Mouse (Mus musculus): ENCODE measurements around the gene Cd4.
"Not testable (repeated sequence)": the region's sequence is repeated elsewhere in the genome, so short reads cannot be mapped to it uniquely, and the experiment has no call there.

The Cd4 gene

DNA sequence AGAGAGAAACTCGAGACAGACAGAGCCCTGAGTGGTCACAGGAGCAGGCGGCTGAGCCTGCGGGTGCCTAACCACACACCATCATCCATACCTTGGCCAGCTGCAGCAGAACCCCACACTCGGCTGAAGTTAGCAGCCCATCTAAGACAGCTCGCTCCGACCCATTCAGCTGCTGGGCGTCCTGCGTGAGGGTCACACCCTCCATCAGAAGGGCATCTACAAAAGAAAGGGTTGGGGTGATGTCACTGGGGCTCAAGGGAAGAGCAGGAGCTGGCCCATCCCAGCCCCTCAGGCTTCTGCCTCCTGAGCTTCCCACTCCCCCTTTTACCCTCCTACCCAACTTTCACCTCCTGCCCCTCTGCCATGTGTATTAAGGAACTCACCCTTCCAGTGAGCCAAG, 37.5 kb downstream of the Cd4 start:
- no peak for DNase-seq (ENCODE audit: low read depth)

- DNase-seq (ENCODE audit: low read depth), result peak; percentile 94
Measured at GRCm38 (mm10) chr6:124847305-124847704, 40.7 kb downstream of the Cd4 start.

DNA sequence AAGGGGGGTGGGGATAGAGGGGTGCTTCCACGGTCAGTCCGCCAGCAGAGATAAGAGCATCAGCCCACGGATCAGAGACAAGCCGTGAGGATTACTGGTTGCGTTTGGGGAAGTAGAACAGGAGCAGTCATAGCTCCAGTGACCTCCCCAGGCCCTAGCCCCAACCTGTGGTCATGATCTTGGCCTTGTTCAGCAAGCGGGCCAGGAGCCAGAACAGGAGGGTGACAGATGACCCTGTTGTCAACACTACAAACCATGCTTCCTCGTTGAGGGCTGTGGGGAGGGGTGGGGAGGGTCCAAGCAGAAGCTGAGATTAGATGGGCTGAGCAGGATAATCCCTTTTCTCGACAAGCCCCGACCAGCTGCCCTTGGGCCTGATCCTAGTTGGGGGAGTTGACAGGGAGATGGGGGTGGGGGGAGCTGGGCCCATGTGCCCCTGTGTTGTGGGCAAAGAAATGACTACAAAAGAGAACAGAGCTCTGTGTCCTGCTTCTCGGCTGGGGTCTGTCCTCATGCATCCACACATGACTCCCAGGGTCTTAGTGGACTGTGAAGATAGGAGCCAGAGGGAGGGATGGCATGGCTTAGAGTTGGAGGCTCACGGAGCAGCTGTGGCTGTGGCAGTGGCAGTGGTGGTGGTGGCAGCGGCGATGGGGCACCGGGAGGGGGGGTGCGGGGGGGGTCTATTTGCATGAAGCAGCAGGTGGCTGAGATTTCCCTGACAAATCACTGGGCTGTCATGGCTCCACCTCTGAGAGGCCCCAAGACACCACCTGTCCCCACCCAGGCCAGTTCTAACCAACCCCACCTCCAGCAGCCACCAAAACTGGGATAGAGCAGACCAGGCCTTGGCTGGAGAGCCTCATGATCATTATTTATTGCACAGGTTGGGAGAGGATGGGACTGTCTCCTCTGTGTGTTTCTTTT, 47.5 kb downstream of the Cd4 start, which contains the start of gene Gnb3:
Gene Gnb3, minus strand, starts transcription at position 35 of the 927 bp plus-strand sequence.
- no peak for DNase-seq (ENCODE audit: low read depth)

GRCm38 (mm10) chr6:124839805-124840204, 48.2 kb downstream of the Cd4 start:
- peak; percentile 16 for DNase-seq (ENCODE audit: low read depth)

GRCm38 (mm10) chr6:124836411-124836810, 51.6 kb downstream of the Cd4 start:
- peak; percentile 55 for DNase-seq (ENCODE audit: low read depth)

DNA sequence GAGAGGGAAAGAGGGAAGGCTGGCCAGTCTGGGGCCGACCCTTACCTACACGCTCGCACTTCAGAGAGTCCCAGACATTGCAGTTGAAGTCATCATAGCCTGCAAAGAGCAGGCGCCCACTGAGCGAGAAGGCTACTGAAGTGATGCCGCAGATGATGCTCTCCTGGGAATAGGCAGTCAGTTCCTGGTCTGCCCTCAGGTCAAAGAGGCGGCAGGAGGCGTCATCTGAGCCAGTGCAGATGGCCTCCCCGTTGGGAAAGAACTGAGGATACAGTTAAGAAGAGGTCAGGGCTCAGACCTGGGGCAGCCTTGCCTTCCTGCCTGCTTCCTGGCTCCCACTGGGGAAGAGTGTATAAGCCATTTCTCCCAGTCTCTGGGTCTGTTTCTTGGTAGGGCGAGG, 52.5 kb downstream of the Cd4 start:
- DNase-seq (ENCODE audit: low read depth), result no peak

DNA sequence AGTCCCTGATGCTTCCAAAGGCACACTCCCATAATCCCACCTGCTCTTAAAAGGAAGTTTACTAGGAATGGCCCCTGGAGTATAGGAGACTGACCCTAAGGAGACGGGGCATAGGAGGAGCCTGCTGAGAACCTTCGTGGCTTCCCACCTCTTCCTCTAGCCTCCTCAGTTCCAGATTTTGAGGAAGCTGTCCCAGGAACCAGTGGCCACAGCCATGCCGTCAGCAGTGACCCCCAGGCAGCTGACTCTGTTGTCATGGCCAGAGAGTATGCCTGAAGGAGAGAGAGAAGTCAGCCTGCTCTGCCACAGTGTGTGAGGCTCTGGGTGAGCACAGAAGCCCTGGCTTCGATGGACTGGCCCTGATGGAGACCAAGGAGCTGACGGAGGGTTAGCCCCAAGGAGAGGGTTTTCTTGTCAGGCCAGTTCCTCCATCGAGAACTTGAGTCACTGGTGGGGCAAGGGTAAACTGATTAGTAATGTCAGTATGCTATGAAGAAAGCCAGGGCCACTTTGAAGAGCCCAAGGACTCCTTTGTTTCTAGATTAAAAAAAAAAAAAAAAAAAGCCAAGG, 53.4 kb downstream of the Cd4 start:
- no peak for DNase-seq (ENCODE audit: low read depth)

DNA sequence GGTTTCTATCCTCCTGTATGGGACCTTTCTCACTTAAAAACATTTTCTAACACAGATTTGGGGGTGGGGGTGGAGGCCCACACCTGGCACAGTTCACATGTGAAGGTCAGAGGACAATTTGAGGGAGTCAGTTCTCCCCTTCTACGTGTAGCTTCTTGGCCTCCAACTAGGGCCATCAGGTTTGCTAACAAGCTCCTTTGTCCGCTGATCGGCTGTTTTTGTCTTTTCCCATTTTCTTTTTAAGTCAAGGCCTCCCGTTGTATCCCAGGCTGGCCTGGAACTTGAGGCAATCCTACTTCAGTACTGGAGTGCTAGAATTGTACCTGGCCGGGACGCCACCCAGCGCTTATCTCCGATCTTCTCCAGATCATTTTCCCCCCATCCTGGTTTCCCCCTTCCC, 56.4 kb downstream of the Cd4 start:
- DNase-seq (ENCODE audit: low read depth), result no peak

- DNase-seq (ENCODE audit: low read depth), result not testable (repeated sequence)
Measured at GRCm38 (mm10) chr6:124831199-124831598, 56.8 kb downstream of the Cd4 start.

GRCm38 (mm10) chr6:124829799-124830700, 58.0 kb downstream of the Cd4 start:
- DNase-seq (ENCODE audit: low read depth), result peak; percentile 96

- peak; percentile 100 for DNase-seq (ENCODE audit: low read depth)
Measured at GRCm38 (mm10) chr6:124828868-124829798, 58.9 kb downstream of the Cd4 start, which contains the start of the genes Usp5 and Cdca3. Gene Usp5, minus strand, starts transcription at chr6:124829484. Gene Cdca3, plus strand, starts transcription at chr6:124829547.

GRCm38 (mm10) chr6:124828101-124828592, 59.9 kb downstream of the Cd4 start:
- peak; percentile 91 for DNase-seq (ENCODE audit: low read depth)

DNA sequence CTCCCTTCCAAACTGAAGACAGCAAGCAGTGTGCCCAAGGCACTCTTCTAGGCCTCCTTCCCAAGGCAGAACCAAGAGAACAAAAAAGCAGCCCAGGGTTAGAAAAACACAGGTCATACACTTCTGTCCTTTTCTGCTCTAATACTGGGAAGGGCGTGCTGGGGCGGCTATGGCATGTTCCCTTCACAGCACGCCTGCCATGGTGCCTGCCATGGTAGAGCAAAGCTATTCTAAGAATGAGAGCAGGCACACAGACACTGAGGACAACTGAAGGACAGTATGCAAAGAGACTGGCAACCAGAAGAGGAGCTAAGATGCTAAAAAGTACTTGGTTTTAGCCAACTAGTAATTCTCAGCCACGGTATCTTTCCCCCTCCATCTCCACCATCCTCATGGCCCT, 66.0 kb downstream of the Cd4 start:
- DNase-seq (ENCODE audit: low read depth), result no peak

GRCm38 (mm10) chr6:124820891-124821290, 67.1 kb downstream of the Cd4 start:
- no peak for DNase-seq (ENCODE audit: low read depth)

DNA sequence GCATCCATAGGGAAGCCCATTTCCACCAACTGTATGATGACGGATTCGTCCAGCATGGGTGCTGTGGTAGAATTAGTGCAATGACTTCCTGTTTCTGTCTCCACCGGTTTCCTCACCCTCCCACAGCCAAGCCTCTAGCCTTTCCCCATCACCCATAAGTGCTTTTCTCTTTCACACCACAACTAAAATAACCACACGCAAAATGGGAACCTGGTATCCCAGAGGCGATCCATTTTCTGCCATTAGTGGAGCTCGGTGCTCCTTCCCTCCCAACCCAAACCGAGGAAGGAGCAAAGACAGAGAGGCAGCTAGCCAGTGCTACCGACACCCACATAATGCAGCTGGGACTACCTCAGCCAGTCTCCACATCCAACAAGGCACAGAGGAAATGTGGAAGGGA, 70.0 kb downstream of the Cd4 start:
- no peak for DNase-seq (ENCODE audit: low read depth)

- DNase-seq (ENCODE audit: low read depth), result no peak
Measured at GRCm38 (mm10) chr6:124817563-124817962, 70.5 kb downstream of the Cd4 start.

- DNase-seq (ENCODE audit: low read depth), result no peak
Measured at GRCm38 (mm10) chr6:124817125-124817524, 70.9 kb downstream of the Cd4 start.

DNA sequence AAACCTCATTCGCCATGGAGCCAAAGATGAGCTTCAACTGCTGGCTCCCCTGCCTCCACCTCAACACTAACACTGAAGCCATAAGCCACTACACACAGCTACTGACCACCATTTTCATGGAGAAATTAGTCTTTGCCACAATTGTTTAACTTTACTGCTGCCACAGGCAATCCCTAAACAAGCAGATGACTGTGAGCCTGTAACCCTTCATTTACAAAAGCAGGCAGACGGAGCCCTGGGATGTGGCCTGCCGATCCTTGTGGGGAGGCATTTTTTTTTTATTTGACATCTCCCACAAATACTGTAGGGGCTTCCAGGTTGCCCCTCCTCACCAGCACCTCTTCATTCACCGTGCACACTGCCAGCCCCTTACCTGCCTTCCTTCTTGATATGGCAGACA, 71.4 kb downstream of the Cd4 start:
- DNase-seq (ENCODE audit: low read depth), result no peak

DNA sequence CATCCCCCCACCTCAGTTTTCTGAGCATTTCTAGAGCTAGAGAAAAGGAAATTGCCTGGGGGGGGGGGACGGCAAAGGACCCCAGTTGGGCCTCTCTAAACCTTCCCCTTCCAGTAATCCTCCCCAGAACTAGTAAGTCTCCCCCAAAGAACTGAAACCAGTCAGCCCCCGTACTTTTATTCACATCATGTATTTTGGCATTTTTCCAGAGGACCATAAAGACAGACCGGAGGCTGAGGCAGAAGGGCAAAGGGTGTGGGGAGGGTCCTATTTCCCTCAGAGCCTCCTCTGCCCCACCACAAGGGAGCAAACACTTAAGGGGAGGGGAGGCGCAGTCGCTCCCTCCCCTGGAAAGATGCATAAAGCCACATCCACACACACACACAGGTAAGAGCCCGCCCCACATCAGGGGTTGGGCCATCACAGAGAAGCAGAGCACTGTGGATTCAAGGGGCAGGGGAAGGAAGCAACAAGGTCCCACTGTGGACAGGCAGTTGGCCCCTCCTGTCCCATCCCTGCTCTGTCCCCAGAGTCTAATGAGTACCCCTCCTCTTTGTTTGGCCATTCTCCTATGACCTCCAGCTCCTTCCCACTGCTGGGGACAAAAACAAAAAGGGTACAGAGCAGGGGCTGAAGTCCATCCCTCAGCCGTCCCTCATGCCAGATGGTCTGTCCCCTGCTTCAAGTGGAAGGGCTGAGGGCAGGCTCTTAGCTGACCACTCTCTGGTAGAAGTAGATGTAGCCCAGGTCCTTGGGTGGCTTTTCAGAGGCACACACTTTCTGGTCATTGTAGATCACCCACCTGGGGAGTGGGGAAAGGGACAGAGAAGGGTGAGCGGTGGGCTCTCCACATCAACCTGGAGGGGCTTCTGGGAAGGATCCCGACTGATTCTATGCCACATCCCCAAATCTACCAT, 72.9 kb downstream of the Cd4 start:
- DNase-seq (ENCODE audit: low read depth), result no peak
